Mouse (Mus musculus) liver, embryonic 15.5 days (tissue): ENCODE measurements around the gene S1pr2. TPM values are rescaled to one million over a fixed set of nuclear protein-coding genes. Genes with fewer than 3 reads are reported as not detected.

Source experiments
- ATAC-seq: fragments of 200-750 bp; cut with Nextera tagmentation; 2 replicates; pipeline ENCODE4 v1.8.0; 2017; ENCODE audit warnings: moderate number of reproducible peaks, mild to moderate bottlenecking, moderate library complexity; ENCODE audit not compliant: insufficient read depth
- H3K27ac ChIP-seq: fragments of 300-500 bp; sonication (generic); replicated peaks from 2 replicates; pipeline ENCODE4 v1.5.1; 2015; ENCODE audit warnings: mild to moderate bottlenecking, inconsistent platforms
- H3K27me3 ChIP-seq: fragments of 300-500 bp; sonication (generic); 2 replicates; pipeline ENCODE4 v1.6.1; 2015; ENCODE audit warnings: mild to moderate bottlenecking, inconsistent platforms
- H3K36me3 ChIP-seq: fragments of 300-500 bp; sonication (generic); replicated peaks from 2 replicates; pipeline ENCODE4 v1.6.1; 2015; ENCODE audit warnings: moderate library complexity, mild to moderate bottlenecking, inconsistent platforms
- H3K4me1 ChIP-seq: fragments of 300-500 bp; sonication (generic); replicated peaks from 2 replicates; pipeline ENCODE4 v1.6.1; 2015; ENCODE audit warnings: inconsistent platforms
- H3K4me2 ChIP-seq: fragments of 300-500 bp; sonication (generic); 2 replicates; pipeline ENCODE4 v1.6.1; 2015; ENCODE audit warnings: moderate library complexity, mild to moderate bottlenecking, inconsistent platforms
- H3K4me3 ChIP-seq: fragments of 300-500 bp; sonication (generic); replicated peaks from 2 replicates; pipeline ENCODE4 v1.5.1; 2015; ENCODE audit warnings: mild to moderate bottlenecking, inconsistent platforms
- H3K9ac ChIP-seq: fragments of 300-500 bp; sonication (generic); 2 replicates; pipeline ENCODE4 v1.6.1; 2015; ENCODE audit warnings: moderate library complexity, mild to moderate bottlenecking, inconsistent platforms
- H3K9me3 ChIP-seq: fragments of 300-500 bp; sonication (generic); replicated peaks from 2 replicates; pipeline ENCODE4 v1.6.1; 2016; ENCODE audit warnings: inconsistent platforms
- WGBS: fragments of 180-500 bp; shearing (Covaris S2); methylation state at CpG from one replicate; pipeline ENCODE4 v1.1.7; 2015; ENCODE audit warnings: mixed read lengths; ENCODE audit not compliant: insufficient replicate concordance; 5-methylcytosine and 5-hydroxymethylcytosine counted together
- polyA plus RNA-seq: library from polyadenylated mRNA; unstranded; fragments of >200 nt; fragmentation: Nextera tagmentation; extraction: Ambion mirVana; gene quantifications from 2 replicates; pipeline ENCODE4 v1.2.1, GENCODE M21; 2015

S1pr2 gene
- polyA plus RNA-seq, 1 experiment from 2014 or later, result 4.2 TPM

DNA sequence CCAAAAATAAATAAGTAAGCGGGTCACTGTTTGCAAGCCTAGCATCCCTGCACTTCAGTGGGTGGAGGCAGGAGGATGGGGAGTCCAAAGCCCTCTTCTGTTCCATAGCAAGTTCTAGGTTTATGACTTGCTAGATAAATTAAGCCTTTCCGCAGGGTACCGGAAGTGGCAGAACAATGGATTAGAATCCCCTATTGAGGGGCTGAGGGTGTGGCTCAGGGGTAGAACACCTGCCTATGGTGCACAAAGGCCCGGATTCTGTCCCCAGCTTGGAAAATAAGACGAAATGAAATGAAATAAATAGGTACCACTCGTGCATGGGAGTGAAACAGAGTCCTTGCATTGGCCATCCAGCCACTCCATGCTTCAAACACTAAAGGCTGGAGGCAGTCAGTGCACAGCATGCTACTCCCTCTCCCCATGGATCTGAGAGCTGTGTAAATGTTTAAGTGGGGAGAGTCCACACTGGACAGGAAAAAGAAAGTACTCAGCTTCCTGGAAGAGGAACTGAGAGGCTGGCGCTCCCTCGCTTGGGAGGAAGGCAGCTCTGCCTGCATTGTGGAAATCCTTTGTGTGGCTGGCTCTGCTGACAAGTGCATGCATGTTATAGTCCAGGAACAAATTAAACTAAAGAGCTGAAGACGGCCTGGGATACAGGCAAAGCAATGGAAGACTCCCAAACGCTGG lies 2.0 kb upstream of the S1pr2 start:
- Histone ChIP-seq H3K4me3 (no peak overlapping the region), H3K4me1 (peaks cover 55% of the 10 kb centered on the region), H3K4me2 (no peak overlapping the region), H3K27me3 (peaks cover 18% of the 10 kb centered on the region), H3K27ac (no peak overlapping the region), H3K36me3 (no peaks in the 10 kb centered on the region), H3K9me3 (no peaks in the 10 kb centered on the region), H3K9ac (no peak overlapping the region)
- ATAC-seq, result no peak
- WGBS, result 59% methylated on average over 10 of the region's 10 CpGs

DNA sequence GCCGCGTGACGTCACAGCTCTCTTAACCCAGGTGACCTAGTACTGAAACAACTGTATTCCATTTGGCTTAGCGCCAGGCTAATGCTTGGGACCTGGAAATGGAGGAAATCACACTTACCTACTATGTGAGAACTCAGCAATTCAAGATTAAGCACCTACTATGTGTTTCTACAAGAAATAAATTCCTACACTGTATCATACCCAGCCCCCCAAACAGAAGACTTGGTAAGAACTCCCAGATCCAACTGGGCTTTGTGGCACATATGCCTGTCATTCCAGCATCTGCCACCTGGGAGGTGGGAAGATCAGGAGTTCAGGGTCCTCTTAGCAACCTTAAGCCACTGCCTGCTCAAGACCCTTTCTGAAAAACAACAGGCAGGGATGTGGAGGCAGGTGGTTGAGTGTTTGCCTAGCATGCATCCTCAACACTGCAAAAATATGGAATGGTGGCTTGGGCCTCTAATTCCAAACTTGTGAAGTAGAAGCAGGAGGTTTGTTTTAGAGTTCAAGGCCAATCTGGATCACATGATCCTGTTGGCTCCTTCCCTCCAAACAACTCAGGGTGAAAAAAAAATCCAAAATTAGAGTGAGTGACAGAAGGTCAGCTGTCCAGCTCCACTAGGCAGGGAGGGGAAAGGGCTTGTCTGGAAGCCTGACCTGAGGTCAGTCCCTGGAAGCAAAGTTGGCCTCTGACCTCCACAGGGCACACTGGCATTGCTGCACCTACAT lies 544 bp upstream of the S1pr2 start:
- H3K36me3 ChIP-seq, result no peaks in the 10 kb centered on the region
- H3K4me1 ChIP-seq, result peaks cover 64% of the 10 kb centered on the region
- peak overlapping the region; percentile 71 for H3K27ac ChIP-seq
- H3K4me3 ChIP-seq, result peak overlapping the region; percentile 75
- peak overlapping the region; percentile 98 for H3K4me2 ChIP-seq
- no peaks in the 10 kb centered on the region for H3K9me3 ChIP-seq
- peak overlapping the region; percentile 71; the same call in 1 of the 2 replicates for H3K9ac ChIP-seq
- no peak for ATAC-seq
- H3K27me3 ChIP-seq, result peaks cover 18% of the 10 kb centered on the region
- 5% methylated on average over 4 of the region's 4 CpGs for WGBS

GRCm38 (mm10) chr9:20975431-20976215 lies 958 bp downstream of the S1pr2 start:
- 2% methylated on average over 45 of the region's 45 CpGs for WGBS
- peak overlapping the region; percentile 75 for H3K4me3 ChIP-seq
- ATAC-seq, result no peak

DNA sequence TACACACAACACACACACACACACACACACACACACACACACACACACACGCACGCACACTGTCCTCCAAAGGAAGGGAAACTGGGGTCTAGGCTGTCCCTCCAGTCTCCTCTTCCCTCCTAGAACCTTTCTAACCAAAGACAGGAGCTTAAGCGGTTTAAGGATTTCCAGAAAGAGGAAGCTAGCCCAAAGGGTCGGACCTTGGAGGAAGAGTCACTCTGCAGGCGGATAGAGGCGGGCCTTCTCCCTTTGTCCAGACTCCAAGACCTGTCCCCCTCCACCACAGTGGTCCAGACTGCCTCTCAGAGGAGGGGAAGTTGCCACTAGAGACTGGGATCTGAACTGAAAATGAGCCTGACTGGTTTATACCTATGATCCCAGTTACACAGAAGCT lies 2.9 kb downstream of the S1pr2 start:
- no peak overlapping the region for H3K4me3 ChIP-seq
- WGBS, result 31% methylated on average over 6 of the region's 6 CpGs
- H3K27ac ChIP-seq, result no peak overlapping the region; the same call in 1 of the 2 replicates
- no peaks in the 10 kb centered on the region for H3K9me3 ChIP-seq
- H3K4me2 ChIP-seq, result peak overlapping the region; percentile 10; the same call in 1 of the 2 replicates
- ATAC-seq, result no peak
- H3K36me3 ChIP-seq, result no peaks in the 10 kb centered on the region
- H3K27me3 ChIP-seq, result peaks cover 18% of the 10 kb centered on the region
- peaks cover 62% of the 10 kb centered on the region for H3K4me1 ChIP-seq
- no peak overlapping the region for H3K9ac ChIP-seq

More at GRCm38 (mm10) chr9:20975431-20976215, 958 bp downstream of the S1pr2 start:
- Histone ChIP-seq H3K9me3 (no peaks in the 10 kb centered on the region), H3K4me2 (peak overlapping the region; percentile 98), H3K36me3 (no peaks in the 10 kb centered on the region), H3K27me3 (peaks cover 18% of the 10 kb centered on the region), H3K9ac (peak overlapping the region; percentile 71), H3K27ac (peak overlapping the region; percentile 71), H3K4me1 (peaks cover 64% of the 10 kb centered on the region)

- no peak overlapping the region for H3K9ac ChIP-seq
- ATAC-seq, result no peak
- peaks cover 58% of the 10 kb centered on the region for H3K4me1 ChIP-seq
- peak overlapping the region; percentile 10; the same call in 1 of the 2 replicates for H3K4me2 ChIP-seq
- H3K4me3 ChIP-seq, result no peak overlapping the region
- no peak overlapping the region; the same call in 1 of the 2 replicates for H3K27ac ChIP-seq
- peaks cover 18% of the 10 kb centered on the region for H3K27me3 ChIP-seq
- peaks cover 4% of the 10 kb centered on the region for H3K36me3 ChIP-seq
- WGBS, result 69% methylated on average over 4 of the region's 4 CpGs
- no peaks in the 10 kb centered on the region for H3K9me3 ChIP-seq
These were observed 3.4 kb downstream of the S1pr2 start for GRCm38 (mm10) chr9:20973001-20973681.

- no peak overlapping the region for H3K4me2 ChIP-seq
- peaks cover 12% of the 10 kb centered on the region for H3K36me3 ChIP-seq
- 68% methylated on average over 28 of the region's 28 CpGs for WGBS
- H3K27ac ChIP-seq, result no peak overlapping the region
- H3K4me3 ChIP-seq, result no peak overlapping the region
- ATAC-seq, result no peak
- peaks cover 51% of the 10 kb centered on the region for H3K4me1 ChIP-seq
- H3K9ac ChIP-seq, result no peak overlapping the region
- H3K9me3 ChIP-seq, result no peaks in the 10 kb centered on the region
- H3K27me3 ChIP-seq, result peaks cover 18% of the 10 kb centered on the region
These were observed 4.2 kb downstream of the S1pr2 start for GRCm38 (mm10) chr9:20972141-20972992.

DNA sequence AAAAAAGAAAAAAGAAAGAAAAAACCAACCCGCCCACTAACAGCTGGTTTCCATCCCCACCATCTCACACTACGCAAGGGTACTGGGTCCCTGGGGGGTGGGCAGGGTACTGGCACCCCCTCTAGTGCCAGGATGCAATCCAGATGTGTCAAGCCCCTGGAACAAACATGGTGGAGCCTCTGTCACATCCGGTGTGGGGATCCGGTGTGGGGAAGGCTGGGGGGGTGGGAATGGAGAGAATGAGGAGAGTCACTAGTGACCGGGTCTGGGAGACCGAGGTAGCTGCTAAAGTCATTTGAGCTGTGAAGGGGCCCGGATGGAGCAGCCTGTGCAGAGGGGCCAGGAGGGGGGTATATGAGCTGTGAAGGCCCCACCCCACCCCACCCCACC lies 4.8 kb downstream of the S1pr2 start:
- peaks cover 17% of the 10 kb centered on the region for H3K36me3 ChIP-seq
- H3K27ac ChIP-seq, result no peak overlapping the region
- no peak overlapping the region for H3K9ac ChIP-seq
- H3K4me3 ChIP-seq, result no peak overlapping the region
- H3K9me3 ChIP-seq, result no peaks in the 10 kb centered on the region
- H3K4me2 ChIP-seq, result no peak overlapping the region
- WGBS, result 70% methylated on average over 7 of the region's 7 CpGs
- no peak for ATAC-seq
- peaks cover 49% of the 10 kb centered on the region for H3K4me1 ChIP-seq
- peaks cover 18% of the 10 kb centered on the region for H3K27me3 ChIP-seq

DNA sequence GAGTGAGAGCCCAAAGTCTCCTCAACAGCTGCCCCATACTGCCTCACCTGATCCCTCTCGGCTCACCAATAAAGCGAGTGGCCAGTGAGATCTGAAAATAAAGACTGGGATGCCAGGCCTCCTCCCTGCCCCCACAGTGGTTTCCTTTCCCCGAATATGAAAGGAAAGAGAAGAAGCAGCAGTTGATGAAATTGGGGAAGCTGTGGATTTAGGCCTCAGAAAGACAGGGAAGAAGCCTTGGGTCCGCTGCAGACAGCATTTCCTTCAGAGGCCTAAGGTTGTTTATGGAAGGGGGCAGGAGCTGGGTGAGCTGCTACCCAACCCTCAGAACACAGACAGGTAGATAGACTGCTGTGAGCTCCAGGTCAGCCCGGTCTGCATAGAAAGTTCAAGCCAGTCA lies 9.8 kb downstream of the S1pr2 start:
- Histone ChIP-seq H3K36me3 (peaks cover 20% of the 10 kb centered on the region), H3K4me3 (no peak overlapping the region), H3K4me1 (peaks cover 34% of the 10 kb centered on the region), H3K4me2 (no peak overlapping the region), H3K27me3 (no peaks in the 10 kb centered on the region), H3K9me3 (no peaks in the 10 kb centered on the region), H3K9ac (no peak overlapping the region), H3K27ac (no peak overlapping the region)
- WGBS, result 36% methylated on average over 5 of the region's 5 CpGs
- ATAC-seq, result no peak

GRCm38 (mm10) chr9:20966008-20966407 lies 10.6 kb downstream of the S1pr2 start:
- Histone ChIP-seq H3K4me2 (no peak overlapping the region), H3K27ac (0 out of 2 replicates have a peak overlapping the region, but pooled peaks have one; percentile 19), H3K4me1 (peaks cover 34% of the 10 kb centered on the region), H3K27me3 (no peaks in the 10 kb centered on the region), H3K4me3 (no peak overlapping the region), H3K36me3 (peaks cover 20% of the 10 kb centered on the region), H3K9me3 (no peaks in the 10 kb centered on the region), H3K9ac (no peak overlapping the region)
- no peak for ATAC-seq
- WGBS, result 54% methylated on average over 3 of the region's 3 CpGs

- H3K9me3 ChIP-seq, result no peaks in the 10 kb centered on the region
- 0 out of 2 replicates have a peak overlapping the region, but pooled peaks have one; percentile 19 for H3K27ac ChIP-seq
- no peak overlapping the region for H3K4me2 ChIP-seq
- H3K9ac ChIP-seq, result no peak overlapping the region
- H3K4me3 ChIP-seq, result no peak overlapping the region
- H3K36me3 ChIP-seq, result peaks cover 20% of the 10 kb centered on the region
- 59% methylated on average over 4 of the region's 4 CpGs for WGBS
- no peaks in the 10 kb centered on the region for H3K27me3 ChIP-seq
- peaks cover 34% of the 10 kb centered on the region for H3K4me1 ChIP-seq
- no peak for ATAC-seq
These were observed 11.0 kb downstream of the S1pr2 start for GRCm38 (mm10) chr9:20965606-20966005.
